Mouse (Mus musculus) kidney, postnatal 25 days (tissue): ENCODE results near the gene Vti1a.
A peak's percentile ranks its signal among the peaks of the same experiment; 100 is the strongest.

ENCODE experiments used
- DNase-seq, 2 experiments: peaks; one replicate each; pipeline ENCODE4 v3.0.0; 2021; ENCODE audit warnings: mixed read lengths in 2 of 2

The Vti1a gene

GRCm38 (mm10) chr19:55640251-55640650 is 324.2 kb downstream of the Vti1a start:
- DNase-seq = no peak

- DNase-seq = no peak
These were observed 325.8 kb downstream of the Vti1a start for GRCm38 (mm10) chr19:55641891-55642290.

GRCm38 (mm10) chr19:55642361-55642760 is 326.3 kb downstream of the Vti1a start:
- DNase-seq = no peak

GRCm38 (mm10) chr19:55643288-55643901 is 327.3 kb downstream of the Vti1a start:
- DNase-seq = peak; percentile 51 to 60

GRCm38 (mm10) chr19:55643931-55644330 is 327.8 kb downstream of the Vti1a start:
- DNase-seq = no peak

DNA sequence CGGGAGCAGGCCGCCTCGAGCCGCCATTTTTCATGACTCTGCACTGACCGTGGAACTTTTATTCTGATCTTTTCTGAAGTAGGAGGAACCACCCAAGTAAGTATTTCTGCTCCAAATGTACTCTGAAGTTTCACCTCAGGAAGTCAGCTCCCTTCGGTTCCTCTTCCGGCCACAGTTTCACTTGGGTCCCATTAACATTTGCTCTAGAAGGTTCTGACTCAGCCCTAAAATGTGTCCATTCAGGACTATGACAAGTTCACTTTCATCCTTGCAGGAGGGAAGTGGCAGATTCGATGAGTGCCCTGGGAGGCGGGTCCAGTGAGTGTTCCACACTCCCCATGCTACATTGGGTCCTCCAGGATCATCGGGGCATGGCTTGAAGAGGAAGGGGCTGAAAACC is 333.3 kb downstream of the Vti1a start:
- DNase-seq = no peak

- no peak for DNase-seq
These were observed 334.9 kb downstream of the Vti1a start for GRCm38 (mm10) chr19:55651017-55651416.

GRCm38 (mm10) chr19:55652693-55653265 is 336.7 kb downstream of the Vti1a start:
- DNase-seq = no peak

DNA sequence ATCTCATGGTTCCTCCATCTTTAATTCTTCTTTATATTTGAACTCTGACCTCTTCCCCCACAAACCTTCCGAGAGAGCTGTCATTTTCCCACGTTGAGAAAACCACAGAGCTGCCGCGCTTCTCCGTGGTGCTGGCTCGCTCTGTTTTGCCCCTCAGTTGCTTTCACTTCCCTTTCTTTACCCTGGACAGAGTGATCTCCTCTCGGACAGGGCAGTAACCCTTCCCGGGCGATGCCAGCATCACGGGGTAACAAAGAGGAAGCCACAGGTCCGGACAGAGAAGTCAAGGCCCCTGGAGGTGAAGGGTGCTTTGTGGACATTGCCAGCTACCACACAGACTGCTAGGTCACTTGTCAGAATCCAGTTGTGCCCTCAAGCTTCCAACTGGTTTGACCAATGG is 344.1 kb downstream of the Vti1a start:
- DNase-seq = no peak

GRCm38 (mm10) chr19:55662521-55663223 is 346.6 kb downstream of the Vti1a start:
- no peak for DNase-seq

GRCm38 (mm10) chr19:55667787-55668186 is 351.7 kb downstream of the Vti1a start:
- no peak for DNase-seq

DNA sequence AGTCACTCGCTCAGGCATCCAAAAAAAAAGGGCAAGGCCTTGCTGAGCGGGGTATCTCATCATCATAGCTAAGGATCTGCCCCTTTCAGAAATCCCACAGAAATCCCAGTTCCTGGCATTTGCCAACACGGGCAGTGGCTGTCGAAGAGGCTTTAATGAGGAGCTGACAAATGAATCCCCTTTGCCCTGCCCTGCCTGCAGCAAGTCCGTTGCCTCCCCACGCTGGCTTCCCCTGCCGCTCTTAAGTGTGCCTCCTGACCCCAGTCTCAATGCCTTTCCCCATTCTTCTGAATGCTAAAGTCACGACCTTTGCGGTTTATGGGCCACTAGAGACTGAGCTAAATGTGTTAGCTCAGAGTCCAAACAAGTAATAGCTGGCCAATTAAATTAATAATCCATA is 352.8 kb downstream of the Vti1a start:
- DNase-seq = no peak
